Mouse (Mus musculus): ENCODE measurements around the gene Gbp4.
"Not testable (repeated sequence)": the region's sequence is repeated elsewhere in the genome, so short reads cannot be mapped to it uniquely, and the experiment has no call there.

DNA sequence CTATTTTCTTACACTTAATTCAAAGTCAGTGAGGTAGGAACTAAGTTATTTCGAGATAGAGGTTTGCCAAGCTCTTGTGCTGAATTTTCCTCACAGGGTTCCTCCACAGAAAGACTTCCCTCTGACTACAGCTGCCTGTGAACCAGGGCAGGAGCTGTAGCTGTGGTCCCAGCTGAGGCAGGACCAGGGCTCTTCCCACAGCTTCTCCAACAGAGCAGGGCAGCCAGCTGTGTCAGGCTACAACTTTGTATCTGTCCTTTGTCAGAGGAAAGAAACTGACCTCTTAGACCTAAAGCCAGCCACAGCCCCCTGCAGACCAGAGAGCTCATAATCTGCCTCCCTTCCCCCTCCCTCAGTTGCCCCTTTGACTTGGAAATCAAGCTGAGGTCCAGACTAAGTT lies 29.6 kb downstream of the Gbp4 start:
- not testable (repeated sequence) for TF ChIP-seq CTCF (conservative IDR thresholded peaks at IDR 0.05; ENCODE audit: low read length); NANOG (IDR thresholded peaks at IDR 0.05; ENCODE audit: borderline replicate concordance, low read length); POU5F1 (IDR thresholded peaks at IDR 0.05; ENCODE audit: borderline replicate concordance, low read length)

All from E14TG2a.4 (cell line).